Mouse (Mus musculus) brain, embryonic 14.5 days (tissue): ENCODE data around the gene Kcnip4. TPM values are rescaled to one million over a fixed set of nuclear protein-coding genes. Genes with fewer than 3 reads are reported as not detected.

Experiments used
- DNase-seq: peaks from one replicate; pipeline ENCODE4 v3.0.0-alpha.2; 2011; ENCODE audit warnings: low read depth
- CTCF ChIP-seq: fragments of 200-500 bp; IDR thresholded peaks from 2 replicates; pipeline ENCODE4 v1.5.1; 2012; ENCODE audit warnings: inconsistent platforms, mild to moderate bottlenecking, moderate library complexity, borderline replicate concordance; ENCODE audit not compliant: insufficient read depth, insufficient read length; ENCODE audit errors: extremely low read depth
- POLR2A ChIP-seq: fragments of 200-500 bp; IDR thresholded peaks from 2 replicates; pipeline ENCODE4 v1.6.1; 2012; ENCODE audit warnings: mild to moderate bottlenecking, inconsistent platforms, borderline replicate concordance; ENCODE audit not compliant: poor library complexity, insufficient read depth, insufficient read length, severe bottlenecking; ENCODE audit errors: extremely low read depth
- polyA plus RNA-seq: library from polyadenylated mRNA; depleted of rRNA; stranded (reverse); fragments of >200 nt; gene quantifications from 2 replicates; pipeline ENCODE4 v1.2.3, GENCODE M21; 2012

Kcnip4 gene
- polyA plus RNA-seq, 1 experiment: 7.5 TPM

GRCm38 (mm10) chr5:49188236-49188635 is 336.5 kb downstream of the Kcnip4 start:
- no peak for DNase-seq
- TF ChIP-seq CTCF: no peak
- no peak for TF ChIP-seq POLR2A

GRCm38 (mm10) chr5:49150116-49150811 is 374.4 kb downstream of the Kcnip4 start:
- peak; percentile 90 for DNase-seq
- TF ChIP-seq CTCF: no peak
- TF ChIP-seq POLR2A: no peak

GRCm38 (mm10) chr5:49149684-49150083 is 375.0 kb downstream of the Kcnip4 start:
- DNase-seq: peak; percentile 59
- TF ChIP-seq CTCF (no peak), POLR2A (no peak)

GRCm38 (mm10) chr5:49095432-49095831 is 429.3 kb downstream of the Kcnip4 start:
- no peak for DNase-seq
- TF ChIP-seq CTCF (no peak), POLR2A (no peak)

GRCm38 (mm10) chr5:49094945-49095344 is 429.8 kb downstream of the Kcnip4 start:
- TF ChIP-seq POLR2A (no peak), CTCF (no peak; the same call in 1 of the 2 replicates)
- DNase-seq: peak; percentile 56

GRCm38 (mm10) chr5:49094306-49094705 is 430.4 kb downstream of the Kcnip4 start:
- no peak for TF ChIP-seq POLR2A
- TF ChIP-seq CTCF: no peak
- DNase-seq: no peak

- DNase-seq: peak; percentile 92
- TF ChIP-seq POLR2A (no peak), CTCF (peak; percentile 83; the same call in 1 of the 2 replicates)
These were observed 434.5 kb downstream of the Kcnip4 start for GRCm38 (mm10) chr5:49090122-49090680.

GRCm38 (mm10) chr5:49065646-49066045 is 459.1 kb downstream of the Kcnip4 start:
- TF ChIP-seq CTCF: no peak
- TF ChIP-seq POLR2A: no peak
- peak; percentile 17 for DNase-seq

GRCm38 (mm10) chr5:49058926-49059325 is 465.8 kb downstream of the Kcnip4 start:
- TF ChIP-seq CTCF (no peak), POLR2A (no peak)
- no peak for DNase-seq

GRCm38 (mm10) chr5:49057636-49058340 is 466.9 kb downstream of the Kcnip4 start:
- DNase-seq: no peak
- no peak for TF ChIP-seq CTCF
- no peak for TF ChIP-seq POLR2A

- TF ChIP-seq CTCF (no peak), POLR2A (no peak)
- DNase-seq: peak; percentile 54
These were observed 476.7 kb downstream of the Kcnip4 start for GRCm38 (mm10) chr5:49047960-49048359.
